Mouse (Mus musculus): Measurements from ENCODE around the gene Lrrc9.

Gene Lrrc9

DNA sequence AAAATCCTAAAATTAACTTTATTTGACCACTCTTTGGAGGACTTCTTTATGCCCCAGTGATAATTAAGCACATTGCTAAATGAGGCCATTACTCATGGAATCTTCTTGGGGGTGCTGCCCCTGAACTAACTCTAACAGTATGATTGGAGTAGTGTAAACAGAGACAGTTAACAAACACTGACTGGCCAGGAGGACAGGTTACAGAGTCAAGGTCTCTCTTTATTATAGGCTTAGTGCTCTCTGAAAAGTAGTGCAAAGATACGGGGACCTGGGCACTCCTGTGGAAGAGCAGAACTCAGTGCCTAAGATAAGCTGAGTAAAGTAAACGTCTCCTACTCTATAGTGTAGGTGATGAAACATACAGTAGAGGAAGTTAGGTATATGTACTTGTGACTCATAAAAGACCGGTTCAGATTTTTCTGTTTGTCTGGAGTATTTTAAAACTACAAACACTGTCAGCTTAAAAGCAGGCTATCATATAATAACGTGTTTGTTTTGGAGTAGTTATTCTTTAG is 122.7 kb downstream of the Lrrc9 start:
- no peak for DNase-seq (ENCODE audit: extremely low spot score, low spot score)
